Mouse (Mus musculus) cerebellum, adult 11 months (tissue): ENCODE results near the gene Zfp341.

Experiments
- DNase-seq: peaks from one replicate; pipeline ENCODE4 v3.0.0; 2022

Gene Zfp341

GRCm38 (mm10) chr2:154680337-154680736 lies 67.2 kb downstream of the Zfp341 start:
- DNase-seq: no peak

- no peak for DNase-seq
Observed at GRCm38 (mm10) chr2:154680941-154681340, 67.8 kb downstream of the Zfp341 start.

- no peak for DNase-seq
Observed at GRCm38 (mm10) chr2:154682712-154683111, 69.6 kb downstream of the Zfp341 start.

- no peak for DNase-seq
Observed at GRCm38 (mm10) chr2:154684901-154685470, 71.9 kb downstream of the Zfp341 start.

GRCm38 (mm10) chr2:154685772-154686171 lies 72.7 kb downstream of the Zfp341 start:
- no peak for DNase-seq

GRCm38 (mm10) chr2:154686819-154687218 lies 73.7 kb downstream of the Zfp341 start:
- DNase-seq: no peak

- no peak for DNase-seq
Observed at GRCm38 (mm10) chr2:154689391-154689790, 76.3 kb downstream of the Zfp341 start.

GRCm38 (mm10) chr2:154690959-154691358 lies 77.9 kb downstream of the Zfp341 start:
- DNase-seq: no peak

- DNase-seq: no peak
Observed at GRCm38 (mm10) chr2:154693186-154693940, 80.3 kb downstream of the Zfp341 start.

- no peak for DNase-seq
Observed at GRCm38 (mm10) chr2:154693941-154694256, 80.8 kb downstream of the Zfp341 start.

GRCm38 (mm10) chr2:154695690-154696089 lies 82.6 kb downstream of the Zfp341 start:
- no peak for DNase-seq
